Mouse (Mus musculus) adrenal gland, adult 8-10 months (tissue): ENCODE results near the gene Mest. TPM values are rescaled to one million over a fixed set of nuclear protein-coding genes. Genes with fewer than 3 reads are reported as not detected.

Source experiments
- DNase-seq: peaks from one replicate; pipeline ENCODE4 v3.0.0; 2022
- total RNA-seq, 4 experiments: library from RNA; stranded (reverse); gene quantifications; 2 replicates each; pipeline ENCODE4 v1.2.4; 2022

The Mest gene
- total RNA-seq = 10 to 100 TPM; 39.2 to 81.6 (median 52.6) TPM

DNA sequence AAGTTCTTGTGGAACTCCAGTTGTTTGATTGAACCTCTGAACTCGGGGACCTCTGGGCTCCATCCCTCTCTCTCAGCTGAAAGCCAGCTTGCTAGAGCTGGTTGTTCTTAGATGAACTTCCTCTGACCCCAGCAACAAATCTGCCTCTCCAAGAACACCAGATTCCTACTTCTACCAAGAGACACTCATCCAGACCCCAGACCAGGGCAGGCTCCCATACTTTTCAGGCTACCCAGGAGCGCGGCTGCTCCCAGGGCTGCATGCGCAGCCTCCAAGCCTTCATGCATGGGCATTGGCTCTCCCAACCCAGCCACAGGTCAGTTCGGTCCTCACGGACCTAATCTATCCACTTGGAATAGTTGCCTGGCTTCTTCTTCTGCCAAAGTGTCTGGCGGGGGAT is at the start of gene Mest:
Gene Mest (plus strand): TSS at position 217 of the 400 bp plus-strand sequence.
- no peak for DNase-seq

DNA sequence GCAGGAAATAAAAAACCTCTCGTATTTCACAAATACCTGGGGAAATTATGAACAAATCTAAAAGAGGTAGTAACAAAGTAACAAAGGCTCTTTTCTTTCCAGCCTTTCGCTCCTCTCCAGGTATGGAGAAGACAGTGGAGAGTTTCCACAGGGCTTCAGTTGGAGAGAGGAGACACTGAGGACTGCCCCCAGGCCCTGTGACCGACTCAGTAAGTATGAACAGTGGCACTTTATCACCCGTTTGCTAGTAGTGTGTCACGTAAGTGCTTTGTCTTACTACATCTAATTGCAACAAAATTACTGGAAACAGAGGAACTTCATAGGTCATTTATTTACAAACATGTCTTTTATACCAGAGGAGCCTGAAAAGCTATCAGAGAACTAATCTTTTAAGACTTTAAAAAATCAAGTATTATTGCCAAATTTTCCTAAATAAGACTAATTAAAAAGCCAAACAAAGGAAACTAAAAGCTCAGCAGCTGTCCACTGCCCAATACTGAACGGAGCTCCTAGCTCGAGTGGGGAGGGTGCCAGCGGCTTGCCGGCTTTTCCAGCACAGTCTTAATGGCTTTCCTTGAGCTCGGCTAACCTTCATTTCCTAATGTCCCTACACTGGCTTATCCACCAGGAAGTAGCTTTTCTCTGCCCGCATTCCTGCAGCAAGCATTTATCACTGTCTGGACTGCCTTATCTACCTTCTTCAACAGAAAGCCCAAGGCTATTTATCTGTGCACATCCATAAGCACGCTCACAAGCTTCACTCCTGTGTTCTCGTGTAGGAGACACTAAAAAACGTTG is 49.4 kb upstream of the Mest start:
- DNase-seq = peak; percentile 32

DNA sequence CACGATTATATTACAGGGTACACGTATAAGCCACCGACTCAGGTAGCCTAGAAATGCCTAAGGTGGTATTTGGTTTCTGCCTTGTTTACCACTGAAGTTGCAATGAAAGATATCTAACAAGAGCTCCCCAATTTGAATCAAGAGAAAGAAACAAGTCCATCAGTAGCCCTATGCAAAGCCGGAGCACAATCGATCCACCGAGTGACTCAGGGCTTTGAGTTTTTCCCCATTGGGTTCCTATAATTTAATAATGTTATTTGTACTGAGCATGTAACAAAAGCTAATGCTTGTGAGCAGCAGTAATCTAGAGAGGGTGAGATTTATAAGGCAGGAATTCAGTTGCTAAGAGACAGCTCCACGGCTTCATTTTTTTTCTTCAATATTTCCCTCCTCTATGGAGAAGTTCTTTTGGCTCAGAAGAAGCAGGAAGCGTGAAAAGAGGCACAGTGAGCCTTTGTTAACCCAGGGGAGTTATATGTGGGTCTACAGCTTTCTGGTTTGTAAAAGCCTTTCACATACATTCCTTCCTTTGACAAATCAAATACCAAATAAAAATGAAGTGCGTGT is 48.5 kb upstream of the Mest start:
- DNase-seq = no peak

DNA sequence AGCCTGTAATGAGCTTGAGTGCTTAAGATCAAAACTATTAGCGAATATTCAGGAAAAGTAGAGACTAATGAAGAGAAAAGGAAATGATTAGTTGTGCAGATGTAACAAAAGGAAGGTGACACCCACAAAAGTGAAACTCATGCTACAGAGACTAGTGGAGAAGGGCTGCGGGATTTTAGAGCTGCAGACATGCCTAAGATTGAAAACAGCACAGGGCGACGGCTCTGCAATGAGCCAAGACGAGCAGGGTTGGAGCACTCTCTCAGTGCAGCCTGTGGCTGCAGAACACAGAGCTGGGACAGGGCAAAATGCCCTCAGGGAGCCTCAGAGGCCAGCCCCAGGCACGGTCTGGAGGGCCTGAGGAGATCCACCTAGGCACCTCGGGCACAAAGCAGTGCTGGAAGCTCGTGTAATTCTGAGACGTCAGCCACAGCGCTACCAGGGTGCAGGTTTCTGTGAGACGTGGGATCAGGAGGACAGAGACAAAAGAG is 48.0 kb upstream of the Mest start:
- DNase-seq = peak; percentile 26

DNA sequence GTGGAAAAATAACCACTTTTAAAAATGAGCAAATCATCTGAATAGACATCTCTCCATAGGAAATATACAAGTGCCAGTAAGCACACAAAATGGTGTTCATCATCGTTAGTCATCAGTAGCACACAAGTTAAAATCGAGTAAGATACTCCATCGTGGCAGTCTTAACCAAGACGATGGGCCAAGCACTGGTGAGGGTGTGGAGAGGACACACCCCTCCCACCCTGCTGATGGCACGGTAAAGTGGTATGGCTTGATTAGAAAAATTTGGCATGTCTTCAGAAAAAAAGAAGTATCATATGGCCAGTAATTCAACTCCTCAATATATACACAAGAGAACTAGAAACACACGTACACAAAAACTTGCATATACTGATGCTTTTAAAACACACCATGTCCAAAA is 46.8 kb upstream of the Mest start:
- DNase-seq = no peak

DNA sequence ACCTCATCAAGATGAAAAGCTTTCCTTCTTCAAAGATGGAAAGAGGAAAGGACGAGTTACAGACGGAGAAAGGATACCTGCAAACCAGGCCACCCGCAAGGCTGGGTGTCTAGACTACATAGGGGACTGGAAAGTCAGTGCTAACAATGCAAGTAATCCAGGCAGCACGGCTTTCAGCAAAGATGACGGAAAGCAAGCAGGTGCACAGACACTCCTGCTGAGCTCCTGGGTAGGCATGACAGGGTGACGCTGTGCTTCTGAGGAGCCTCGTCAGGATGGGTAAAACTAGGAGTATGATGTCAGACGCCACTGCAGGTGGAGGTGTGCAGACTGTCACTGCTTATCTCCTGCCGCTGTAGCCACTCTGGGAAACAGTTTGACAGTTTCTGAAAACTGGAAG is 45.8 kb upstream of the Mest start:
- DNase-seq = no peak

DNA sequence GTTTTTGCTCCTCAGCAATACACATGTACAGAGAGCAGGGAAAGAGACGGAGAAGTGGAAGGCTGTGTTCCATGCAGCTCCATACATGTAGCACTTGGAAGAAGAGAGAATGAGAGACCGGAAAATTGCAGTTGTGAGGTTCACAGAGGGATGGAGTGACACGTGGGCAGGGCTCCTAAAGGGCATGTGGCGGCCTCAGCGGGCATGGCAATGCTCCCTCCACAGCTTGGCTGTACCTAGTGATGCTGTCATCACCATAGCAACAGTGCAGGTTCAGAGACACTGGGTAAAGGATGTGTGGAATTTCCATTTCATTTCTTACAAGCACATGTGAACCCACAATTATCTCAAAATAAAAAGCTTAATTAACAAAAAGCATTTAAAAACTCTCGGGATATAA is 44.9 kb upstream of the Mest start:
- no peak for DNase-seq

DNA sequence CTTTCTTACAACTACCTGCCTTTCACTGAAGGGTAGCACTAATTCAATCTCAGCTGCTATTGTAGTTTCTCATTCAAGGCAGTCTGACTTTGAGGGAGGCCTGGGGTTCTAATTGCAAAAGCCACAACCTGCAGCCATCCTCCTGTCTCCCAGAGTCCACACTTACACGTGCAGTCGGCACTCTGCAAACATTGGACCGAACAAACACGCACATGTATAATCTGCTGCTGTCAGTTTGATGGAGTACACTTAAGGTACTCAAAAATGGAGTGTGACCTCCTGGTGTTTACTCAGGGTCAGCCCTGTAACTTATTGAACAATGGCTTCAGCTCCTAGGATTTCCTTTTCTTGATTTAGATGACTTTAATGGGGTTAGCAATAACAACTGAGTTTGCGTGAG is 43.8 kb upstream of the Mest start:
- no peak for DNase-seq

DNA sequence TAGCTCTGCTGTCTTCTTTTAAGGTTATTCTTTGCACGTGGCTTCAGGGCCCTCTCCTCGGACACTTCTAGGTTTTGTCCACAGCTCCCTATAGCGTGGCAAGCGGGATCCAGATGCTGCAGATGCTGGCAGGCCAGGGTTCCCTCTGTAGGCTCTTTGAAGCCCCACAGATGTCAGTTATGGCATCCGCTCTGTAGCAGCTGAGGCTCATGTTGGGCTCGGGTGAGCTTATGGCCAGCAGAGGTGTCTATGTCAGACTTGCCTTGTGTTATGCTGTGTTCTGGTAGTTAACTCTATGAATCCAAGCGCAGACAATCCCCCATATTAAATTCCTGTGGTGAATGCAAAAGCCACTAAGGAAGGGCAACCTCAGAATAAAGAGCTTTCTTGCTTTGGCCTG is 42.9 kb upstream of the Mest start:
- no peak for DNase-seq

DNA sequence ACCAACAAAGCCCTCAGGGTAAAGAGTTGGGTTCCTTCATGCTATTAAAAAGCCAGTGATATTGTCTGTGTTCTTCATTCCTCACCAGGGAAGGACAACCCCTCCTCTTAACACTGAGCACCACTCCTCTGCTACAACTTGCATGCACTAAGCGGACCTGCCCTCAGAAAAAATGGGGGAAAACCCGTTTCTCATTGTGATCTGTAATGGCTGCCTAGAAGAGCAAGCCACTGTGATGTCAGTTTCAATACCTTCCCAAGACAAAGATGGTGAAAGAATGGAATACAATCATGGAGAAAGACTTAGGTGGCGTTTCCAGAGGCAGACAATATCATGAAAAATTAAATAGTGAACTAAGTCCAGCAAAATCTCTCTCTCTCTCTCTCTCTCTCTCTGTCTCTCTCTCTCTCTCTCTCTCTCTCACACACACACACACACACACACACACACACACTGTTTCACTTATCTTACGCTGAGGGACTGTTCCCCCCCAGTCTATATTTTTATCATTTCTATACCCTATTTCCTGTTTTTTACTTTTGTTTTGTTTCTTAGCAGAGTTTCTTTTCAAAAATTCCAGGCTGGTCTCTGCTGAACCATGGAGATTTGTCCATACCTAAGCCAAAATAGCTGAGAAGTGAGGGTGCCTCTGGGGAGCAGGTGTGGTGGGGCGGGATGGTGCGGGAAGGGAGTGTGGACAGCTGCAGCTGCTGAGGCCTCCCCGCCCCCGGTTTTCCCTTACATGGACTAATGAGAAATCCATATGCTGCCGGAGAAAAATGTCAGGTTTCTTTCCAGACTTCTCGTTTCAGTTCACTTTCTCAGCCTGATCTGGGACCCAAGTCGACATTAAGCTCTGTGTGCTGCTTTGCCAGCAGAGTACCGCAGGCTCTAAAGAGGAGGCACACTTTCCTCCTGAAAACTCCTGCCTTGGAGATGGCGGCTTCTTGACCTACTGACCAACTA is 41.1 kb upstream of the Mest start:
- DNase-seq = no peak

DNA sequence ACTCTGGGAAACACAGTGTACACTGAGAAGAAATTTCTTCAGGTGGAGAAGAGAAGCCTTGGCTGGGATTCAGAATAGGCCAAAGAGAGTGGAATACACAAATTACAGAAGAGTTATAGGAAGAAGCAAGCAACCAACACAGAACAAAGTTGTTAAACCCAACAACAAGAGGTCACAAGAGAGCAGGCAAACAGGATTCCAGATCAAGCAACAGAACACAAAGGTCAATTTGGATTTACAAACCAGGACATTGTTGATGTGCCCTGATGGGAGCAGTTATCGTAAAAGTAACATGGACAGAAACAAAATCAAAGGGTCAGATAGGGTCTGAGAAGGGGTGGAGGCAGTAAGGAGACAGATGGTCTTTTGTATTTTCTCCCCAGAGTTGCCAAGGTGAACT is 38.8 kb upstream of the Mest start:
- DNase-seq = no peak

DNA sequence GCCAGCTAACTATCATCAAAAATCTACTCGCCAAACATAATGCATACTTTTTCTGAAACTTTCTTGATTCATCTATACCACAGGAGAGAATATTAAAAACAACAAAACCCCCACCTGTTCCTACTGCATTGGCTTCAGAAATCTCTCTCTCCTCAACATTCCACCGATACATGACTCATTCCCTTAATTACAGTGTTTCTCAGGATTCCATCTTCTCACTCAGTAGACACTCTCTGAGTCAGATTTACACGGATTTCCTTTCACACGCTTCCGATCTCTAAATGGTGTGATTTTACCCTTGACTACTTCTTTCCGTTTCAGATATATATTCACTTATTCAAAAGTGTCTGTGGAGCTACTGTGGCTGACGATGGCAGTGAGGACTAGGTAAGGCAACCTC is 36.1 kb upstream of the Mest start:
- no peak for DNase-seq

DNA sequence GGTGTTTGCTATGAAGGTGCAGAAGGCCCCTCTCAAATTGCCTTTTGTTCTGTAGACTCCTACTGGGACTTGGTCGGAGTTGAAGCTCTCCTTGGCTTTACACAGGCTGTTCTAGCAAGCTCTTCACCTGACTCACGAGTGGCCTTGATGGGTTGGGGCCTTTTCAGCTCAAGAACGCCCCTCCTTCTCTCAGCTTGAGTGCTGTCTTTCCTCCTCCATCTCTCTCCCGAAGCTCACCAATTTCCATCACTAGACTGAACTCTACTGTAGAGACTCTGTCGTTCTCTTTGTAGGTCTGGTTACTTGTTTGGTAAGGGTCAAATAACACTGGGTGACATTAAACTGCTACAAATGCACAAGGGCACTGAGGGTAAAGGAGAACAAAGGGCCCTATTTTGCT is 30.5 kb upstream of the Mest start:
- DNase-seq = no peak

DNA sequence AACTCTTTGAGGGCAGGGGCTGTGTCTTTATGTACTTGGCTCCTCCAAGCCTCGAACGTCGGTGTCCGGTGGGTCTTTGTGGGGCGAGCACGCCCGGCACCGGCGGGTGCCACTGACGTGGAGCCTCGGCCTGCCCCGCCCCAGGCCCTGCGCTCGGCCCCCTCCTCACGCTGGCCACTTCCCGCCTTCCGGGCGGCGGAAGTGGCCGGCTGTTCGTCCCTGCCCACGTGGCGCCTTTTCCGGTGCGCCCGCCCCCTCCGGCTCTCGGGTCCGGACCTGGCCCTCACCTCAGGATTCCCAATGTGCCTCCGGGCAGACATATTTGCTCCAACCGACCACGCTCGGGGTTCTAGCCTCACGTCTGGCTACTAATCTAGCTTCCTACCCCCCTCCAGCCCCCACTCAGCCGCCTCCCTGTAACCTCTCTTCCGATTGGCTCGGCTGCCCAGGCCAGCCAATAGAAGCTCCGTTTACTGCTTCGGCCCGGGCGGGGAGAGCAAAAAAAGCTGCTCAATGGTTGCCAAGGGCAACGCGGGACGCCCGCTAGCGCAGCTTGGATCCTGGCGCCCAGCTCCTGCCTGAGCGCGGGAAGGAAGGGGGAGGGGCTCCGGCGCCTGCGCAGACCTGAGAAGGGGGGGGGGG is 29.9 kb upstream of the Mest start, which contains the start of gene Cep41:
Gene Cep41 (minus strand): TSS at position 400 of the 642 bp plus-strand sequence.
- peak; percentile 94 for DNase-seq

DNA sequence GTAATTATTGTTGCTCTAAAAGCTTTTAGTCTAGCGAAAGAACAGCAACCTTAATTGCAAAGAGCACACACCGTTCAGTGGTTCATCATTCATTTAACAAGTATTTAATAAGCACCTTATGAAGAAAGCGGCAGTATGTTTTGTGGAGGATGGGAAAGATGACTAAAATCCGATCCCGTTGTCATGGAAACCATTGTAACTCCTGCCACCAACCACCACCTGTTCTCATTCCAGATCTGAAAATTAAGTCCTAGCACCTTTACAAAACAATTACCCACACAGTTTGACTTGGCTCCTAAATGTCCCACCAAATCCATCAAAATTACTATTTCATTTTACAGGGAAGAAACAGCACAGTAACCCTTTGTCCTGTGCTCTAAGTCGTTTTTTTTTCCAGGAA is 29.1 kb upstream of the Mest start:
- DNase-seq = no peak

DNA sequence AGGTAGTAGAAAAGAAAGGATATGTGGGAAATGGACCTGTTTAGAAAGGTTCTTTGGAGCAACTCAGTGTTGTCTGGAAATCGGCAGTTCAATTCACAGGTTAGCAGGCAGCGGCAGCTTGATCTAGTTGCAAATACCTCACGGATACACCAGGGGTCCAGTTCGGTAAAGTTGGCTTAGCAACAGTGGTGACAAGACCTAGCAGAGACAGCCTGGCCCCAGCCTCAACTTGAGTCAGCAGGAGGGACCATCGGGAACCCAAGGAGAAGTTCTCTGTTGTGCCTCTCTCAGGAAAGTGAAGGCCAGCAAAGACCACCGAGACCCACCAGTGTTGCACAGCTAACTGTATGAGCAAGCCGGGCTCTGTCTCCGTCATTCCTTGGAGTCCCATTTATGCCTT is 28.2 kb upstream of the Mest start:
- no peak for DNase-seq

DNA sequence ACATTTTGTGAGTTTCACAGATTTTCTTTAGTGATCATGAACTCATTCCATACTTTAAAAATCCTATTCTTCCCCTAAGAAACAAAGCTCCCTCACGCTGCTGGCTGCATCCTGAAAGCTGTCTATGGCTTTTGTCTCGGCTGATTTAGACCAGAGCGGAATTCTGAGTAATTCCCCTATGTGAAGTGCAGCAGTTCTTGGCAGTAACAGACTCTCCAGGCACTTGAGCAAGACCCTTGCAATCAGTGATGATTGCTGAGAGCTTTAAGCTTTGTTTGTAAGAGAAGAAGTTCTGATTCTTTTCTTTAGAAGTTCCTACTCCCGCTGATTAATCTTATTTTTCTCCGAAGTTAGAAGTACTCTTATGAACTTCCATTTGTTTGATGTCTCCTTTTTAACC is 25.9 kb upstream of the Mest start:
- DNase-seq = no peak

DNA sequence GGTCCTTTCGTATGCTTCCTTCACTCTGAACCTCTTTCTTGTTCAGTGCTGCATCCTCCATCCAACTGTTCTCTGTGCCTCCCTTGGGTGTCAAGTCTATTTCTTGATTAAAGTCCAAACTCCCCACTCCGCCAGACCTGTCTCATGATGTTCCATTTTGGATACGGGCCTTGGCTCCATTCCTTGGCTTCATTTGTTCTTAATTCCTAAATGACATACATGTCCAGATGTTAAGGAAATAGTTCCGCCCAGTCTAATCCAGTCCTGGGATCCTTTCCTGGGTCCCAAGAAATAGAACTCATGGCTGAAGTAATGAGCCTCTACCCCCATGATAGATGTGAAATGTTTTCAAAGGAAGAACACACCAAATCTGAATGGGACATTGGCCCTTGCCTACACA is 25.3 kb upstream of the Mest start:
- DNase-seq = no peak

DNA sequence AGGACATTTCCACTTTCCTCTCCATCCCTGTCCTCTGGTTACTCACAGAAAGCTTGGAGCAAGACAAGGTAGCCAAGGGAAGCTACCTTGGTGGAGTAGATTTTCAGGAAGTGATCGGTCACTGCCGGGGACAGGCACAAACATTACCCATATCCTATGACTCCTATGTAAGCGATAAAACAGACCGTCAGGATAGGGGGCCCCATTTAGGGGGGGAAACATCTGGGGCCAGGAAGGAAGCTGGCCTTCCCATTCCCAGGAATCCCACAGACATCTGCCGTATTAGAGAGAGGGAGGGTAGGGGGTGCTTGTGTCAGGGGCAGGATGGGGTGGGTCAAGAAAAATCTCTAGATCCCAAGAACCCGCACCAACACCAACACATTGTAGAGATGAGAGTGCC is 23.2 kb upstream of the Mest start:
- no peak for DNase-seq

DNA sequence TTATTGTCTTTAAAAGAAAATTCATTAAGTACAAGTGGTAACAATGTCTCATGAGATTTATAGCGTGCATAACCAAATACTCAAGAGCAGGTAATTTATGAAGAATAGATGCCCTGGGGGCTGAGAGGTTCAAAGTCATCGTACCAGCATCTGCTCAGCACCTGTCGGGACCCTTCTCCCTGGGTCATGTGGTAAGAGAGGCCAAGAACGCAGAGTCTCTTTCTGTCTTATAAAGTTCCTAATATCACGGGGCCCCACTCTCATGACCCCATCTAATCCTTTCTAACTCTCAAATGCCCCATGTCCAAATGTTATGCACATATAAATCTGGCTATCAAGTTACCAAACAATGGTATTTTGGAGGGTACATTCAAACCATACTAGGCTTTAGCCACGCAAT is 20.5 kb upstream of the Mest start:
- DNase-seq = no peak

DNA sequence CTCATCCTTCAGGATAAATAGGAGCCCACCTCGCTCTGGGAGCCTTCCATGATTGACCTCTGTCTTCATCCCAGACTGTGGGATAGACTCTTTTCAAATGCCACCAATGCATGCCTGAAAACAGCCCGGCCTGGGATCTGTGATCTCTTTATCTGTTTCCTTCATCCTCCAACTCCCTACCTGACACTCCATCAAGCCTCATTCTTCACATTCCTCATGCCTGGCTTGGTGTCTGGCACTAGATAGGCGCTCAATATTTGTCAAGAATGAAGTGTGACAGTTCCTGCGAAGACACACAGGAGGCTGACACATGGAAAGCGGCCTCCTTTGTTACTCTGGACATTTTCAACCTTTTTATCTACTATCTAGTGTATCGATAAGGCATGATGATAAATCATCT is 19.9 kb upstream of the Mest start:
- DNase-seq = no peak

DNA sequence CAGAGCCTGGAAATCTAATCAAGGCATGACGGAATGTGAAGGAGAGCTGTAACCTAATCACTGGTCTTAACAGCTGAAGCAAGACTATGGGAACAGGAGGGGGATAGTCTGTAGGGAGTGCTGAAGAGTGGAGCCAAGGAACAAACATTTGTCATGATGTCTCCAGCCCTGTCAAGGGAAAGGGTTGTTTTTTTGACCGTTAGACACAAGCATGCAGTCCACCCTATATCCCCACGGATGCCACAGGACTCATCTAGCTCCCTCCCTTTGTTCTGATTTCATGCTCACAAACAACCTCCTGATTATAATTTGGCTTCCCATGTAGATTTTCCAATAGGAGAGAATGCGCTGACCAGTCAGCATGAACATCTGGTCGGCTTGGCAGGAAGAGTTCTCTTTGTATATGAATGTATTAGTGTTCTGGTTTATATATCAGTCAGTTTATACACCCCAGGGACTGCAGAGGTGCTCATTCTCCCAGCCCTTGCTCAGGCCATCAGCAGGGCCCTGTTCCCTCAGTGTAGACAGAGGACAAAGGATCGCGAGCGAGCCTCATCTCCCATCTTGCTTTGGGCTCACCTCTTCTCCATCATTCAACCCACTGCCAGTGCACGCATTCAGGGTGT is 19.3 kb upstream of the Mest start:
- no peak for DNase-seq
